Mouse (Mus musculus): ENCODE measurements around the gene Sh2b1. TPM values are rescaled to one million over a fixed set of nuclear protein-coding genes. Genes with fewer than 3 reads are reported as not detected.
"Not testable (repeated sequence)": the region's sequence is repeated elsewhere in the genome, so short reads cannot be mapped to it uniquely, and the experiment has no call there.

The Sh2b1 gene
- total RNA-seq (2021): 10 to 100 TPM; 52.7 to 57.0 TPM
- long read RNA-seq, experiment 1, partial matches to known transcripts: 18 of 94 reads
- long read RNA-seq, experiment 1, other reads (novel, unspliced or antisense): 69 of 94 reads
- long read RNA-seq, experiment 2, transcript Sh2b1-202 (10 exons, 3,366 nt): major isoform, 5 of 108 reads
- long read RNA-seq, experiment 2, partial matches to known transcripts: 21 of 108 reads
- long read RNA-seq, experiment 2, other reads (novel, unspliced or antisense): 78 of 108 reads

- DNase-seq (ENCODE audit: low spot score in 2 of 2): peak; percentile 80 to 88
Measured at GRCm38 (mm10) chr7:126474993-126475581, at the start of gene Sh2b1. Sh2b1 (minus strand) TSS chr7:126475424.

DNA sequence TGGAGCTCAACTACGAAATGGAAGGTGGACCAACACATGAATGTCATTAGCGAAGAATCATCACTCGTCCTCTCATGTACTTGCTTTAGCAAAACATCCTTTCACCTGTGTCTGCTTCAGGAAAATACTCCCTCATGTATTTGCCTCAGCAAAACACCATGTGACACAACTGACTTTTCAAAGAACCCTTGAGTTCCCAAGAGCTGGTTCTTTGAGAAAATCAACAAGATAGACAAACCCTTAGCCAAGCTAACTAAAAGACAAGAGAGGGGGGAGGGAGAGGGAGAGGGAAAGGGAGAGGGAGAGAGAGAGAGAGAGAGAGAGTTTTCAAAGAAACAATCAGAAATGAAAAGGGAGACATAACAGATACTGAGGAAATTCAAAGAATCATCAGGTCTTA lies 48.1 kb upstream of the Sh2b1 start:
- no peak for DNase-seq (ENCODE audit: low spot score in 2 of 2)

- peak in 1 of 2 experiments; percentile 30 for DNase-seq (ENCODE audit: low spot score in 2 of 2)
Measured at GRCm38 (mm10) chr7:126519513-126519912, 44.3 kb upstream of the Sh2b1 start.

GRCm38 (mm10) chr7:126518261-126518941 lies 43.2 kb upstream of the Sh2b1 start:
- DNase-seq (ENCODE audit: low spot score in 2 of 2): no peak

DNA sequence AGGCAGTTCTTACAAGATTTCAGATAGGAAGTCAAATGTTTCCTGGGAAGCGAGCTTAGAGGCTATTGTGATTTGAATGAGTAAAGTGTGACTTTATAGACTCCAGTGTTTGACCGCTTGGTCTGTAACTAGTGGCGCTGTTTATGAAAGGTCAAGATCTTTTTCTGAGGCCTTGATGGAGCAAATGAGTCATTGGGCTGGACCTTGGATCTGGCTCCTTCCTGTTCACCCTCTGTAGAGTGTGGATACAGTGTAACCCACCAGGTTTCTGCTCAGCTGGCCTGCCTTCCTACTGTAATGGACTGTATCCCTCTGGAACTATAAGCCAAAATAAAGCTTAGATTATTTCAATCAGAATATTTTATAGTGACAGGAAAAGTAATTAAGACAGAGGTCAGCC lies 36.1 kb upstream of the Sh2b1 start:
- DNase-seq (ENCODE audit: low spot score in 2 of 2): no peak

GRCm38 (mm10) chr7:126507126-126507778 lies 32.0 kb upstream of the Sh2b1 start:
- DNase-seq (ENCODE audit: low spot score in 2 of 2): no peak

GRCm38 (mm10) chr7:126504913-126505312 lies 29.7 kb upstream of the Sh2b1 start:
- DNase-seq (ENCODE audit: low spot score in 2 of 2): no peak

DNA sequence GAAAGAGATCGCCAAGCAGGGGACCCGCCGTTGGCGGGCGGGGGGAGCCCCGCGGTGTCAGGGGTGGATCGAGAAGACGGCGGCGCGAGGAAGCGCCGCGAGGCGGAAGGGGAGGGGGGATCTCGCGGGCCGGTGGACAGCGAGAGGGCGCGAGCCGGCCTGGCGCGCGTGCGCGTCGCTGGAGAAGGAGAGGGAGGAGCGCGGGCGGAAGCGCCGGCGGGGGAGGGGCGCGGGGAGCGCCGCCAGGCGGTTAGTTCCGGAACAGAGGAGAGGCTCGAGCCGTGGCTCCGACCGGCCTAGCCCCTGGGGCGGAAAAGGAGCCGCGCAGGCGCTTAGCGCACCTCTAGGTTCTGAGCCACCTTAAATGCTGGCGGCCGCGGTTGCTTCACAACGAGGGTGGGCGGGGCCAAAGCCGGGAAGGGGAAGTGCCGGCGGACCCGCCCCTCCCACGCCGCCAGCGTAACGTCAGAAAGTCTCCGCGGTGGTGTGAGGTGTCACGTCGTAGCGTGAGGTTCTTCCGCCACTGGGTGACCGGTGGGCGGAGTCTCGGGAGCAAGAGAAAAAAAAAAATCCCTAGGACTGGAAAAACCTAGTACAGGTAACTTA lies 28.2 kb upstream of the Sh2b1 start, which contains the start of gene Atxn2l:
Gene Atxn2l, minus strand, starts transcription at position 165 of the 606 bp plus-strand sequence.
- peak; percentile 97 to 99 for DNase-seq (ENCODE audit: low spot score in 2 of 2)

- DNase-seq (ENCODE audit: low spot score in 2 of 2): no peak
Measured at GRCm38 (mm10) chr7:126502751-126503150, 27.5 kb upstream of the Sh2b1 start.

DNA sequence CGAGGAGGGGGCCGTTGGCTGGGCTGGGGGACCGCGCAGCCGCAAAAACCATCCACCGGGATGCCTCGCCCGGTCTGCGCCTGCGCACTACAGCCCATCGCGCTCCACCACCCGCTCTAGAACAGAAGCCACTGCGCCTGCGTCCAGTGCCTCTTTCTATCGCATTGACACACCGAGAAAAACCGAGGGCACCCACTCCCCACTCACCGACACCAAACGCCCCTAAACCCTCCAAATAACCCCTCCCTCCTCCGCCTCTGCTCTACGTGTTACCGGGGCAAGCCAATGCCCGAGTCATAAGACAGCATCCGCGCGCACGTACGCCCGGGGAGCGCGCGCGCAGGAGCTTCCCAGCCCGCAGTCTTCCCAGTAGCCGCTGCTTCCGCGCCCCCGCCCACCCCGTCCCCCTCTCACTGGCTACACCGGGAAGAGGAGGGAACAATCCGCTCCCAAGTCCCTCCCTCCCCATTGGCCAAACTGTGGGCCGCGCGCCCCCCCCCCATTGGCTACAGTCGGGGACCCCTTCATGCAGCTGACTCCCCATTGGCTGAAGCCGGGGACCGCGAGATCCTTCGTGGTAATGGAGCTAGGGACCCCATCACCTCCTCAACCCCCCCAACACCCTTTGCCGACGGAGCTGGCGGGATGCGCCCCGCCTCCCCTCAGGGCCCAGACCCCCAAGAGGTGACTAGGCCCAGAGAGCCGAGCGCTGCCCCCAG lies 27.0 kb upstream of the Sh2b1 start:
- DNase-seq (ENCODE audit: low spot score in 2 of 2): peak; percentile 87 to 92

GRCm38 (mm10) chr7:126501684-126502022 lies 26.4 kb upstream of the Sh2b1 start:
- DNase-seq (ENCODE audit: low spot score in 2 of 2): no peak

- no peak for DNase-seq (ENCODE audit: low spot score in 2 of 2)
Measured at GRCm38 (mm10) chr7:126499416-126499815, 24.2 kb upstream of the Sh2b1 start.

DNA sequence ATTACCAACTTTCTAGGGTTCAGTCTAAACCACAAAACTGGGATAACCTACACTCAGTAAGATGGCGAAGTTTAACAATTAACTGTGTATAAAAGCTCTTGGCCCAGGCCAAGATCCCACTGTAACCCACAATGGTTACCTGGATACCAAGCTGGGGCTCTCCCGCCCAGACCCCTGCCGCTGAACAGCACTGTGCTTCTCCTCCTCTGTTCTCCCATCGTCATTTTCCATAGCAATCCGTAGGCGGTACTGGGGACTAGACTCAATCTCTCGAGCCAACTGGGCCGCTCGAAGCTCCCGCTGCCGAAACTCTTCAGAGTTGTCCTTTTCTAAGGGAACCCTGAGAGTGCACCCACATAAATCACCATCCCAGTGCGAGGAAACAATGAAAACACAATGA lies 22.7 kb upstream of the Sh2b1 start:
- DNase-seq (ENCODE audit: low spot score in 2 of 2): no peak

DNA sequence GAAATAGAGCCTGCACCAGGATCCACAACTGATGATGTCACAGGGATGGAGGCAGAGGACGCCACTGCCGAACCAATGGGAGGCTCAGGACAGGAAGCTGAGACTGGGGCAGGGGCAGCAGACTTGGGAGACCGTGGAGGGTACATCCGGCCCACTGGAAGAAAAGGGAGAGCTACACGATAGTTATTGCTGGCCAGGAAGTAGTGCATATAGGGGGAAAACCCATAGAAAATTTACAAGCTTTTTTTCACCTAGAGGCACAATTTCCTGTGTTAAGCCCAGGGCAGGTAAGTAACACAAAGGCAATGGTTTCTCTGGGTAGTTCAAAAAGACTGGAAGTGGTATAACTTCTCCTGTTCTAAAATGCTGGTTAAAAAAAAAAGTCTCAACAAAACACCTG lies 21.3 kb upstream of the Sh2b1 start:
- DNase-seq (ENCODE audit: low spot score in 2 of 2): no peak

GRCm38 (mm10) chr7:126494120-126494519 lies 18.9 kb upstream of the Sh2b1 start:
- no peak for DNase-seq (ENCODE audit: low spot score in 2 of 2)

GRCm38 (mm10) chr7:126491973-126492372 lies 16.7 kb upstream of the Sh2b1 start:
- no peak for DNase-seq (ENCODE audit: low spot score in 2 of 2)

- no peak for DNase-seq (ENCODE audit: low spot score in 2 of 2)
Measured at GRCm38 (mm10) chr7:126491005-126491404, 15.8 kb upstream of the Sh2b1 start.

DNA sequence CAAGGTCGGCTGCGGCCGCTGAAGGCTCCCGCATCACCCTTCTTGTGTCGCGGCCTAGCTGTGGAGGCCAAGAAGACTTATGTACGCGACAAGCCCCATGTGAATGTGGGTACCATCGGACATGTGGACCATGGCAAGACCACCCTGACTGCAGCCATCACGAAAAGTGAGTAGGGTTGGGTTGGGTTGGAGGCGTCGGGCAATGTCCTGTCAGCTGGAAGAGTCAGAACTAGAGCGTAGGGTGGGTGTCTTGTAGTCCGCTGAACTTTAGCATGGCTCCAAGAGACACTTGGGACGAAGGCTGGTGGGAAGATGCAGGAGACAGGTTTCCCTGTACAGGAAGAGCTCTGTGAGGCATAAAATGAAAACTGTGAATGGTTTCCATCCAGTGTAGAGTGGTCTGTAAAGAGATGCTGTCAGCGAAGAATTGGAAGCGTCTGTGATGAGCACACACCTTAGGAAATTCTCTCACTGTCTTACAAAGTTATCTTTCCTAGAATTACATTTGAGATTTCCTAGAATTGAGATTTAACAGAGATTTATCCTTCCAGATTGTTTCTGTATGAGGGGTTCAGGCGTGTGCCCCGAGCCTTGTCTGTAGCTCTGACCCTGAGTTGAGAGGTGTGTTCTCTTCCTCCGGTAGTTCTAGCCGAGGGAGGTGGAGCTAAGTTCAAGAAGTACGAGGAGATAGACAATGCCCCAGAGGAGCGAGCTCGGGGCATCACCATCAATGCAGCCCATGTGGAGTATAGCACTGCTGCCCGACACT lies 12.6 kb upstream of the Sh2b1 start:
- DNase-seq (ENCODE audit: low spot score in 2 of 2): not testable (repeated sequence)

DNA sequence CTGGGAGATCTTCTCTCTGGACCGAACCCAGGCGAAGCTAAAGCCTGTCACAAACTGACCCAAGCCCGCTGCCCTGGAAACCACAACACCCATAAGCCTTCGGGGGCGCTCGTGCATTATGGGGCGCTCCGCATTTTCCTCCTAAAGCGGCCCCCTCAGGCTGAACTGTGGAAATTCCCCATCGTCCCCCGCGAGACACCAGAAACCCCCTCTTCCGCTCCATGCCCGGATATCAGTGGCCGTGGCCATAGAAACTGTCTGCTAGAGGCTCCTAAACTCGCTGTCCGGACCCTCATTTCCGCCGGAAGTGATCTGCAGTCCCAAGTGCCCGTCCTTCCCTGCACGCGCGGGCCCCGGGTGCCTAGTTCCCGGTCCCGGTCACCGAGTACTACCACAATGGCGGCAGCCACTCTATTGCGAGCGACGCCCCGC lies 11.8 kb upstream of the Sh2b1 start, which contains the start of gene Tufm:
Gene Tufm, plus strand, starts transcription at position 310 of the 432 bp plus-strand sequence.
- DNase-seq (ENCODE audit: low spot score in 2 of 2): peak; percentile 86 to 94

DNA sequence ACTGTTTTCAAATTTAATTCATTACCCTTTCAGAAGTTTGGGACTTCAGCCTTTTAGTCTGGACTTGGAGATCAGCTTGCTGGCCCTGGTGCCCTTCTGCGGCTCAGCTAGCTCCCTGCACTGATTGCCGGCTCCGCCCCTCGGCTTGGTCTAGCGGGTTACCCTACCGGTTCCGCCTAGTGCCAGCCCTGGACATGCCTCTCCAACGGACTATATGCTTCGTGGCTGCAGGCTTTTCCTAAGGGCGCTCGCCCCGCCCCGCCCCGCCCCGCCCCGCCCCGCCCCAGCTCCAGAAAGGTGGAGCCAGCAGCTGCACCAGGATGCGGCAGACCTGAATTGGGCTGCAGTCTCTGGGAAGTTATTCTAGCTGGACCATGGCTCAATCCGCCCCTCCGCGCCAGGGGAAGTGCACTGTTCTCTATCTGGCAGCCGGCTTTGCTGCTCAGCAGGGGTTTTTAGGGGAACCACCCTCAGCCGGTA lies 7.2 kb upstream of the Sh2b1 start:
- DNase-seq (ENCODE audit: low spot score in 2 of 2): peak in 1 of 2 experiments; percentile 78

All from gastrocnemius, postnatal 4 days (tissue).